19 mouse cellular contexts compared by ENCODE assay signal in genomic region chr10:26664270-26664669, GRCm38 (mm10).
"Had no signal": no experiment of that assay in that cellular context is flagged by ENCODE, and none has a peak within 500 bp of the region (broad histone marks: within the 10 kb centered on the region; RNA-seq: fewer than 3 reads in every experiment).

No protein-coding gene starts in this region.

- H3K4me1 ChIP-seq: megakaryocyte, embryonic 14.5 days; midbrain, embryonic 13.5 days; neural tube, embryonic 13.5 days; neural tube, embryonic 15.5 days had no signal

- H3K36me3 ChIP-seq: midbrain, embryonic 13.5 days; neural tube, embryonic 13.5 days; neural tube, embryonic 15.5 days had no signal

- H3K4me2 ChIP-seq: lung, embryonic 14.5 days; midbrain, embryonic 11.5 days; midbrain, embryonic 13.5 days; neural tube, embryonic 13.5 days; neural tube, embryonic 15.5 days had no signal

- DNase-seq: lung, adult 18-20 months; lung, embryonic 14.5 days; lung, postnatal 10 days; lung, postnatal 4 days; retina, postnatal 1 day; right cerebral cortex, adult 18-20 months; right cerebral cortex, postnatal 25 days; right cerebral cortex, postnatal 4 days; spleen, adult 18-20 months; thymus, adult 18-20 months; thymus, postnatal 14 days; thymus, postnatal 36 days had no signal

- ATAC-seq: midbrain, embryonic 13.5 days; midbrain, embryonic 16.5 days had no signal

- H3K27me3 ChIP-seq: megakaryocyte, embryonic 14.5 days; midbrain, embryonic 13.5 days; neural tube, embryonic 13.5 days; neural tube, embryonic 15.5 days had no signal

- H3K9me3 ChIP-seq: megakaryocyte, embryonic 14.5 days; midbrain, embryonic 13.5 days; neural tube, embryonic 13.5 days; neural tube, embryonic 15.5 days had no signal

- H3K4me3 ChIP-seq: megakaryocyte, embryonic 14.5 days; midbrain, embryonic 13.5 days; myocyte; neural tube, embryonic 13.5 days; neural tube, embryonic 15.5 days had no signal

- H3K27ac ChIP-seq: midbrain, embryonic 13.5 days; neural tube, embryonic 13.5 days; neural tube, embryonic 15.5 days had no signal

- H3K9ac ChIP-seq: lung, embryonic 14.5 days; midbrain, embryonic 13.5 days; neural tube, embryonic 13.5 days; neural tube, embryonic 15.5 days had no signal
